Mouse (Mus musculus): ENCODE data around the gene Adh6a.

GRCm38 (mm10) chr3:138347041-138347440 lies 34.0 kb downstream of the Adh6a start:
- no peak for TF ChIP-seq CTCF (IDR thresholded peaks at IDR 0.05; ENCODE audit: insufficient read depth, low read length)
- no peak for TF ChIP-seq POLR2A (IDR thresholded peaks at IDR 0.05; ENCODE audit: borderline replicate concordance, extremely low read depth, low read depth, low read length)
